Mouse (Mus musculus) forebrain, postnatal 0 days (tissue): ENCODE results near the gene Scarb1. TPM values are rescaled to one million over a fixed set of nuclear protein-coding genes. Genes with fewer than 3 reads are reported as not detected.

Experiments
- ATAC-seq: fragments of 200-750 bp; cut with Nextera tagmentation; 2 replicates; pipeline ENCODE4 v1.8.0; 2017; ENCODE audit warnings: mild to moderate bottlenecking, moderate library complexity
- DNase-seq: peaks from one replicate; pipeline ENCODE4 v3.0.0-alpha.2; 2015
- H3K27ac ChIP-seq: fragments of 300-500 bp; sonication (generic); 2 replicates; pipeline ENCODE4 v1.5.1; 2014; ENCODE audit warnings: low read depth, mild to moderate bottlenecking, antibody characterized with exemption, low read length, moderate library complexity, mixed read lengths
- H3K27me3 ChIP-seq: fragments of 300-500 bp; sonication (generic); 2 replicates; pipeline ENCODE4 v1.6.1; 2014; ENCODE audit warnings: mild to moderate bottlenecking, low read length, mixed read lengths; ENCODE audit not compliant: insufficient read depth
- H3K36me3 ChIP-seq: fragments of 300-500 bp; sonication (generic); 2 replicates; pipeline ENCODE4 v1.6.1; 2014; ENCODE audit warnings: mild to moderate bottlenecking, moderate library complexity; ENCODE audit not compliant: insufficient read depth
- H3K4me1 ChIP-seq: fragments of 300-500 bp; sonication (generic); 2 replicates; pipeline ENCODE4 v1.6.1; 2014; ENCODE audit warnings: antibody characterized with exemption; ENCODE audit not compliant: insufficient read depth
- H3K4me2 ChIP-seq: fragments of 300-500 bp; sonication (generic); 2 replicates; pipeline ENCODE4 v1.6.1; 2014; ENCODE audit warnings: low read depth, mild to moderate bottlenecking, moderate library complexity
- H3K4me3 ChIP-seq: fragments of 300-500 bp; sonication (generic); 2 replicates; pipeline ENCODE4 v1.5.1; 2014; ENCODE audit warnings: low read depth, low read length, mixed read lengths
- H3K9ac ChIP-seq: fragments of 300-500 bp; sonication (generic); 2 replicates; pipeline ENCODE4 v1.6.1; 2014; ENCODE audit warnings: mild to moderate bottlenecking
- H3K9me3 ChIP-seq: fragments of 300-500 bp; sonication (generic); 2 replicates; pipeline ENCODE4 v1.6.1; 2016; ENCODE audit warnings: low read length
- CTCF ChIP-seq: sonication (generic); IDR thresholded peaks from 2 replicates; pipeline ENCODE4 v1.5.1; 2016; ENCODE audit warnings: antibody characterized with exemption, control low read depth, low read depth
- WGBS: fragments of 180-500 bp; shearing (Covaris S2); extraction: QIAGEN DNeasy Blood & Tissue Kit; methylation state at CpG from one replicate; pipeline ENCODE4 v1.1.7; 2014; 5-methylcytosine and 5-hydroxymethylcytosine counted together
- polyA plus RNA-seq: library from polyadenylated mRNA; unstranded; fragments of >200 nt; fragmentation: Nextera tagmentation; extraction: Ambion mirVana; gene quantifications from 2 replicates; pipeline ENCODE4 v1.2.1, GENCODE M21; 2015
- total RNA-seq: library from RNA; depleted of rRNA; stranded (reverse); fragments of >200 nt; gene quantifications from 2 replicates; pipeline ENCODE4 v1.2.3, GENCODE M21; 2014

The Scarb1 gene
- total and polyA plus RNA-seq, 2 experiments from 2014 or later = 52.7 to 55.9 TPM

GRCm38 (mm10) chr5:125377214-125377613, 36.3 kb upstream of the Scarb1 start:
- Histone ChIP-seq H3K4me2 (no peak overlapping the region), H3K27ac (no peak overlapping the region), H3K36me3 (no peaks in the 10 kb centered on the region), H3K4me3 (no peak overlapping the region), H3K27me3 (no peaks in the 10 kb centered on the region), H3K4me1 (no peaks in the 10 kb centered on the region), H3K9ac (no peak overlapping the region), H3K9me3 (no peaks in the 10 kb centered on the region)
- no peak for TF ChIP-seq CTCF
- DNase-seq (no peak), ATAC-seq (no peak)
- 71% methylated on average over 7 of the region's 7 CpGs for WGBS

GRCm38 (mm10) chr5:125375871-125376270, 35.0 kb upstream of the Scarb1 start:
- Histone ChIP-seq H3K4me3 (no peak overlapping the region), H3K4me1 (no peaks in the 10 kb centered on the region), H3K27me3 (no peaks in the 10 kb centered on the region), H3K9ac (no peak overlapping the region), H3K9me3 (no peaks in the 10 kb centered on the region), H3K4me2 (no peak overlapping the region), H3K36me3 (no peaks in the 10 kb centered on the region), H3K27ac (no peak overlapping the region)
- TF ChIP-seq CTCF = no peak
- WGBS = 87% methylated on average over 2 of the region's 2 CpGs
- no peak for ATAC-seq
- DNase-seq = no peak

- TF ChIP-seq CTCF = no peak
- Histone ChIP-seq H3K4me2 (no peak overlapping the region), H3K27me3 (no peaks in the 10 kb centered on the region), H3K36me3 (no peaks in the 10 kb centered on the region), H3K9me3 (no peaks in the 10 kb centered on the region), H3K9ac (no peak overlapping the region), H3K4me1 (no peaks in the 10 kb centered on the region), H3K4me3 (no peak overlapping the region), H3K27ac (no peak overlapping the region)
- WGBS = 90% methylated on average over 4 of the region's 4 CpGs
- no peak for ATAC-seq
- DNase-seq = no peak
Measured at GRCm38 (mm10) chr5:125372027-125372426, 31.1 kb upstream of the Scarb1 start.

- peak; percentile 30 for TF ChIP-seq CTCF
- no peak overlapping the region for H3K4me2 ChIP-seq
- no peaks in the 10 kb centered on the region for H3K9me3 ChIP-seq
- H3K36me3 ChIP-seq = no peaks in the 10 kb centered on the region
- ATAC-seq (no peak), DNase-seq (no peak)
- no peaks in the 10 kb centered on the region for H3K4me1 ChIP-seq
- H3K4me3 ChIP-seq = no peak overlapping the region
- H3K9ac ChIP-seq = no peak overlapping the region
- no peaks in the 10 kb centered on the region for H3K27me3 ChIP-seq
- no peak overlapping the region for H3K27ac ChIP-seq
- 82% methylated on average over 7 of the region's 7 CpGs for WGBS
Measured at GRCm38 (mm10) chr5:125370950-125371693, 30.2 kb upstream of the Scarb1 start.

- H3K27ac ChIP-seq = no peak overlapping the region
- DNase-seq (peak; percentile 82), ATAC-seq (peak; percentile 42)
- H3K4me1 ChIP-seq = no peaks in the 10 kb centered on the region
- 1% methylated on average over 4 of the region's 4 CpGs for WGBS
- no peak overlapping the region for H3K4me2 ChIP-seq
- H3K36me3 ChIP-seq = no peaks in the 10 kb centered on the region
- peak; percentile 88 for TF ChIP-seq CTCF
- H3K27me3 ChIP-seq = no peaks in the 10 kb centered on the region
- H3K4me3 ChIP-seq = no peak overlapping the region
- H3K9ac ChIP-seq = no peak overlapping the region
- no peaks in the 10 kb centered on the region for H3K9me3 ChIP-seq
Measured at GRCm38 (mm10) chr5:125368568-125368967, 27.7 kb upstream of the Scarb1 start.

GRCm38 (mm10) chr5:125368156-125368555, 27.3 kb upstream of the Scarb1 start:
- 65% methylated on average over 5 of the region's 5 CpGs for WGBS
- H3K27ac ChIP-seq = no peak overlapping the region
- no peak for ATAC-seq
- H3K4me1 ChIP-seq = no peaks in the 10 kb centered on the region
- H3K4me3 ChIP-seq = no peak overlapping the region
- no peaks in the 10 kb centered on the region for H3K36me3 ChIP-seq
- no peak overlapping the region for H3K9ac ChIP-seq
- no peaks in the 10 kb centered on the region for H3K9me3 ChIP-seq
- no peak overlapping the region for H3K4me2 ChIP-seq
- no peak for TF ChIP-seq CTCF
- no peak for DNase-seq
- no peaks in the 10 kb centered on the region for H3K27me3 ChIP-seq

GRCm38 (mm10) chr5:125364851-125365429, 24.0 kb upstream of the Scarb1 start:
- 78% methylated on average over 4 of the region's 4 CpGs for WGBS
- H3K4me1 ChIP-seq = no peaks in the 10 kb centered on the region
- H3K36me3 ChIP-seq = no peaks in the 10 kb centered on the region
- TF ChIP-seq CTCF = no peak
- ATAC-seq (no peak), DNase-seq (no peak)
- H3K4me3 ChIP-seq = no peak overlapping the region
- no peaks in the 10 kb centered on the region for H3K27me3 ChIP-seq
- H3K4me2 ChIP-seq = no peak overlapping the region
- H3K27ac ChIP-seq = no peak overlapping the region
- no peak overlapping the region for H3K9ac ChIP-seq
- no peaks in the 10 kb centered on the region for H3K9me3 ChIP-seq
